Mouse (Mus musculus): Measurements from ENCODE around the gene Sbds.

Gene Sbds

GRCm38 (mm10) chr5:130200233-130201029 lies 54.9 kb downstream of the Sbds start:
- DNase-seq (ENCODE audit: low read depth, low spot score), result no peak

- no peak for DNase-seq (ENCODE audit: low read depth, low spot score)
Observed at GRCm38 (mm10) chr5:130197981-130198380, 57.3 kb downstream of the Sbds start.

- DNase-seq (ENCODE audit: low read depth, low spot score), result no peak
Observed at GRCm38 (mm10) chr5:130197454-130197853, 57.9 kb downstream of the Sbds start.

- DNase-seq (ENCODE audit: low read depth, low spot score), result peak; percentile 57
Observed at GRCm38 (mm10) chr5:130196307-130196706, 59.0 kb downstream of the Sbds start.
